Mouse (Mus musculus) ES-Bruce4 (cell line): Measurements from ENCODE around the gene Slc7a8.

ENCODE experiments used
- CTCF ChIP-seq: IDR thresholded peaks from one replicate; pipeline ENCODE4 v1.8.1; 2011; ENCODE audit warnings: low read depth, low read length
- POLR2A ChIP-seq: IDR thresholded peaks from one replicate; pipeline ENCODE4 v1.8.1; 2011; ENCODE audit warnings: low read length; ENCODE audit not compliant: insufficient read depth

DNA sequence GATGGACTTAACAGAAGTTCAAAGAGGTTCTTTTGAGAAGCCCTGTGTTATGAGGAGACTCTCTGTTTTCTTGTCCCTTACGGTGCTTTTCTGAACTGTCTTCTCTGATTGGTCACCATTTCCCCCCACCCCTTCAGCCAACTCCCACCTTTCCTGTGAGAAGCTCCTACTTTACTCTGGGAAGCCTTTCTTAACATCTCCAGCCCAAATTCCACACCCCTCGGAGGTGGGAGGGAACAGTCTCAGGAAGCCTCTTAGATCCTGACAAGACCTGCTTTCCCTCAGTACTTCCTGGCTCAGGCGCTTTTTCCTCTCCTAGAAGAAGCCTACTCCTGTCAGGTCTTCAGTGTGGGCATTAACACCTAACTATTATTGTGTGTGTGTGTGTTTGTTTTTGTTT, 82.2 kb downstream of the Slc7a8 start:
- TF ChIP-seq CTCF (no peak), POLR2A (no peak)
